Mouse (Mus musculus) G1E-ER4 (cell line): ENCODE data around the gene Pgd. TPM values are rescaled to one million over a fixed set of nuclear protein-coding genes. Genes with fewer than 3 reads are reported as not detected.

Source experiments
- GATA1 ChIP-seq: IDR thresholded peaks from one replicate; pipeline ENCODE4 v1.8.0; 2012; ENCODE audit warnings: low read length, inconsistent platforms
- polyA plus RNA-seq: library from polyadenylated mRNA; stranded (reverse); fragments of >175 nt; gene quantifications from 2 replicates; pipeline ENCODE4 v1.2.3, GENCODE M21; 2012

Gene Pgd
- polyA plus RNA-seq, result 130 and 184 TPM in 2 replicates

- TF ChIP-seq GATA1, result no peak
These were observed at the start of gene Pgd for GRCm38 (mm10) chr4:149166215-149166946. Gene Pgd, minus strand, starts transcription at chr4:149166771.

GRCm38 (mm10) chr4:149215982-149216381, 49.4 kb upstream of the Pgd start:
- TF ChIP-seq GATA1, result no peak

- no peak for TF ChIP-seq GATA1
These were observed 48.8 kb upstream of the Pgd start for GRCm38 (mm10) chr4:149215397-149215796.

- TF ChIP-seq GATA1, result no peak
These were observed 46.9 kb upstream of the Pgd start for GRCm38 (mm10) chr4:149213466-149213865.

GRCm38 (mm10) chr4:149202467-149202866, 35.9 kb upstream of the Pgd start:
- no peak for TF ChIP-seq GATA1

GRCm38 (mm10) chr4:149201110-149201509, 34.5 kb upstream of the Pgd start:
- no peak for TF ChIP-seq GATA1

- no peak for TF ChIP-seq GATA1
These were observed 30.6 kb upstream of the Pgd start for GRCm38 (mm10) chr4:149197180-149197579.

- peak; percentile 50 for TF ChIP-seq GATA1
These were observed 24.5 kb upstream of the Pgd start for GRCm38 (mm10) chr4:149191103-149191502.

GRCm38 (mm10) chr4:149188563-149188962, 22.0 kb upstream of the Pgd start:
- TF ChIP-seq GATA1, result no peak

- TF ChIP-seq GATA1, result no peak
These were observed 16.2 kb upstream of the Pgd start for GRCm38 (mm10) chr4:149182755-149183154.

GRCm38 (mm10) chr4:149182192-149182591, 15.6 kb upstream of the Pgd start:
- TF ChIP-seq GATA1, result no peak

- no peak for TF ChIP-seq GATA1
These were observed 13.0 kb upstream of the Pgd start for GRCm38 (mm10) chr4:149179573-149179972.

- TF ChIP-seq GATA1, result no peak
These were observed 12.6 kb upstream of the Pgd start for GRCm38 (mm10) chr4:149179160-149179559.

GRCm38 (mm10) chr4:149178328-149178727, 11.8 kb upstream of the Pgd start:
- no peak for TF ChIP-seq GATA1

GRCm38 (mm10) chr4:149177046-149177445, 10.5 kb upstream of the Pgd start:
- TF ChIP-seq GATA1, result no peak

GRCm38 (mm10) chr4:149176645-149177044, 10.1 kb upstream of the Pgd start:
- TF ChIP-seq GATA1, result no peak

- TF ChIP-seq GATA1, result no peak
These were observed 7.1 kb upstream of the Pgd start for GRCm38 (mm10) chr4:149173661-149174060.
